Mouse (Mus musculus): ENCODE results near the gene Nrf1. TPM values are rescaled to one million over a fixed set of nuclear protein-coding genes. Genes with fewer than 3 reads are reported as not detected.

The Nrf1 gene
- total RNA-seq, 2 experiments from 2014 or later = 22.9 to 24.1 TPM

DNA sequence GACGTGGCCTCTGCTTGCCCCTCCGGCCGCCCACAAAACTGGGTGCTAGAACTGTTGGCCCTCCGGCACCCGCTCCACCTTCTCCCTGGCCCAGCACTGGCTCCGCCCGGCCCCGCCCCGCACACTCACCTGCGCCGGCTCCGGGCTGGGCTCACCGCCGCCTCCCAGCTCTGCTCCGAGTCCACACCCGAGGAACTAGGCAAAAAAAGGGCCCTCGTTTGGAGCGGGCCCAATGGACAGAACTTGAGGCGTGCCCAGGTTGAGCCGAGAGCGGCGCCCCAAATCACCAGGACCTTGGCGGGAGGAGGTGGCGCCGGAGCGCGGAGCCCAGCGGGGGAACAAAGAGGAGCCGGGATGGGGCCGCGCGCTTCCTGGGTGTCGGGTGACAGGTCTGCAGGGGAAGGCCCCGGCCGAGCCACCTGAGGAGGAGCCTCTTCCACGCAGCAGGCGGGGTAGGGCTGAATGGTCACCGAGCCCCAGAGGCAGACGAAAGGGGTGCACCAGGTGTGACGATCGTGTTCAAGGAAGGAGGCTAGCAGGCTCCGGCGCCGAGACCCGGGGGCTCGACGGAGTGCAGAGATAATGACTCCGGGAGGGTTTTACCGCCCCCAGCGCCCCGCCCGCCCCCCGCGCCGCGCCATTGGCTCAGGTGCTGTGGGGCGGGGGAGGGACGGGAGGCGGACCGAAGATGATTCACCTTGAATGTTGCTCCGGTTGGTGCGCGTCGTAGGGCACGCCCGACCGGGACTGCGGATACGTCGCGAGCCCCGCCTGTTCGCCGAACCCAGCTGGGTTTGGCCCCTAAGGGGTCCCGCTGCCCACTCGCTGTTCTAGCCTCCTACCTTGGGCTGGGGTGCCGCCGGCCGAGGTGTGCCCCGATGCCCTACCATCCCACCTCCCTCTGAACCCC, 126.0 kb downstream of the Nrf1 start:
- DNase-seq (ENCODE audit: low spot score in 2 of 2) = no peak

DNA sequence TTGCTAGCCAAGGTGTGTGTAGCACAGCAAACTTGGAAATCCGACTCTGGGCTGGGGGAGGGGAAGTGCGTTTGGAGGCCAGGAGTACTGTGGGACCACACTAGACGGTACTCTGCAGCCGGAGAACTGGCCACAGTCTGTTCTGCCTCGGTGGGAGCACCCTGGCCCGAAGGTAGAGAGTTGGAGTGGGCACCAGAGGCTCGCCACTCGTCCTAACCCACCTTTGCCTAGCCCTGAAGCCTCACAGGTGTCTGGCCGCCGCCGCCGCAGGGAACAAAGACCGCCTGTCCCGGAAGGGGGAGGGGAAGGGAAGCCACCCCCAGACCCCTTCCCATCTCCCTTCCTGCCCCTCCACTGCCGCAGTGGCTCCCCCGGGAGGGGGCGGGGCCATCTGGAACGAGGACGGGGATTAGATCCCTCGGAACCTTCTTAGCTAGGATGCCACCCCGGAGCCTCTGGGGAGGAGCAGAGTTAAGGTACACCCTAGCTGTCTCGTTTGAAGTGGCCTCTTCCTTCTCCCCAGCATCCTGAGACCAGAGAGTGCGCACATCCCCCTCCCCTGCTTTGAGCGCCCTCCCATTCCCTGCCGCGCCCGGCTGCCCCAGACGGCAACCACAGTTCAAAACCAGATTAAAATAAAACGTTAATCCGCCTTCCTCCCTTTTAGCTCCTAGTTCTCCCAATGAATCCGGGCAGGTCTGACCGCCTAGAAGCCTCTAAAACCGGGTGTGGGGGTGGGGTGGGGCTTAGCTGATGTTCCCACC, 126.9 kb downstream of the Nrf1 start:
- no peak for DNase-seq (ENCODE audit: low spot score in 2 of 2)

DNA sequence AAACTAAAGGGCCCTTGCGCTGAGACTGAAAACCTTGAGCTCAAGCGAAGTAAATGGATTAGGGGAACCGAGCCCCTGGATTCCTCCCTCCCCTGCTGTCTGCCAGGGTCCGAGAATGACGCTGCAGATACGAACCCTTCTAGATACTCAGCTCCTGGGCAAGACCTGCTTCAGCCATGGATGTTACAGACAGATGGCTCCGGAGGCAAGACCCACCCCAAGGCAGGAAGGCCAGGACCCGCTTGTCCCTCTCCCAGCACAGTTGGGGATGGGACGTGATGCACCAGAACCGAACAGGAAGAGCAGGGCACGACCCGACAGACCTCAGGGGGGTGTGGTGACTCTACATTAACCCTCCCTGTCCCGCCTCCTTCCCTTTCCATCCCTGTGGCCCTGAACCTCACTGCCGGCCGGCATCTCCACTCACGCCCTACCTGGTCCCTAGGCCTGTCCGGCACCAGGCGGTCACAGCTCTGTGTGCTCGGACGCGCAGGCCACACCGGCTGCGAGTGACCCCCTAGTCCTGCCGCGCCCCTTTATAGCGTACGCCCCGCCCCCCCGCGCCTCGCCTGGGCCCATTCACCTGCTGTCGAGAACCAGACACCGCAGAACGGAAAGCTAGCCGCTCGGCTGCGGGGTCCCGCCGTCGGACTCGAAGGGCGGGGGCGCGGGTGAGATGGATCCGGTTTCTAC, 127.6 kb downstream of the Nrf1 start:
- DNase-seq (ENCODE audit: low spot score in 2 of 2) = no peak

DNA sequence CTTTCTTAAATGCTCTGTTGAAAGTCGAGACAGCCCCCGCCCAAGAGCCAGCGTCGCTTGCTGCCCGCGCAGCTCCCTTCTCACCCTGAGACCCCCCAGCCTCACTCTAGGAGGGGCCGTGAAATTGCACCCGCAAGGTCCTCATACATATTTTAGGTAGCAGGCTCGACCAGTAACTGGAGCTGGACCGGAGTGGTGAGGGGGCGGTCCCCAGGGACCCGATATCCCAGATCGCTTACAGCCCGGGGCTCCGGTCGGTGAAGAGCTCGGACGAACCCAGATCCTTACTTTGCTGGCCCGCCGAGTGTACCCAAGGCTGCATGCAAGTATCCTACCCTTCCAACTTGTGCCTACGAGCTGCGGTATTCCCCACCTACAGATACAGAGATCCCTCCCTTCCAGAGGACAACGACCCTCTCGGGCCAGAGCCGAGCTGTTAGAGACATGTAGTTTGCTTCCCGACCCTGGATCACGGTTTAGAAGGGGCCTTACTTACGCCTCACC, 128.2 kb downstream of the Nrf1 start:
- DNase-seq (ENCODE audit: low spot score in 2 of 2) = no peak

DNA sequence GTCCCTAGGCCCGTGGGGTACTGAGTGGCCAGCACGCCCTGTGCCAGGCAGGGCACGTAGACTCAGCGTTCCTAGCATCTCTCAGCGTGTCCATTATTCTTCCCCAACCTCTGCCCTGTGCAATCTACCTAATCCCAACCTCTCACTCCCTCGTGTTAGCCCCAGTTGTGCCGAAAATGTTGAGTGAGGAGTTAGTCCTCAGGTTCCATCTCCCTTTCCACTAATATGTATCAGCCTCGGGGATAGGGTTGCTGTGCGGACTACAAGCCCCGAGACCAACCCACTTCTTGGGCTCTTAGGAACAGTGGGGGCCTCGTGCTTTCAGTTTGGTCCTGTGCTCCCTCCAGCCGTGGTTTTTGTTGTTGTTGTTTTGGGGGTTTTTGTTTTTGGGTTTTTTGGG, 128.7 kb downstream of the Nrf1 start:
- no peak for DNase-seq (ENCODE audit: low spot score in 2 of 2)

DNA sequence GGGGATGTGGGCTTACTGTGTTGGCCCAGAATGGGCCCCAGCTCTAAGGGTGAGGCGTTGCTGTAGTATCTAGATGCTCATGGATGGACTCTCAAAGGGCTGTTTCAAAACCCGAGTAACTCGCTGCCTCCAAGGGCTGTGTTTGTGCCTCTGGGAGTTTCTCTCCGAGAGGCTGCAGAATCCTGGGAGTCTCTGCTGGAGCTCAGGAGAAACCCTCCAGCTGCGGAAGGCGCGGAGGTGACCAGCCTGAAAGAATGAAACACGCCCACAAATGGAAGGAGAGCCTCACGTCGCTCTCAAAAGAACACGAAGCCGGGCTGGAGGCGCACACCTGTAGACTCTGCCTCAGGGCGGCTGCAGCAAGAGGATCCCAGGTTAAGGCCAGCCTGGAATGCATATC, 129.5 kb downstream of the Nrf1 start:
- no peak for DNase-seq (ENCODE audit: low spot score in 2 of 2)

DNA sequence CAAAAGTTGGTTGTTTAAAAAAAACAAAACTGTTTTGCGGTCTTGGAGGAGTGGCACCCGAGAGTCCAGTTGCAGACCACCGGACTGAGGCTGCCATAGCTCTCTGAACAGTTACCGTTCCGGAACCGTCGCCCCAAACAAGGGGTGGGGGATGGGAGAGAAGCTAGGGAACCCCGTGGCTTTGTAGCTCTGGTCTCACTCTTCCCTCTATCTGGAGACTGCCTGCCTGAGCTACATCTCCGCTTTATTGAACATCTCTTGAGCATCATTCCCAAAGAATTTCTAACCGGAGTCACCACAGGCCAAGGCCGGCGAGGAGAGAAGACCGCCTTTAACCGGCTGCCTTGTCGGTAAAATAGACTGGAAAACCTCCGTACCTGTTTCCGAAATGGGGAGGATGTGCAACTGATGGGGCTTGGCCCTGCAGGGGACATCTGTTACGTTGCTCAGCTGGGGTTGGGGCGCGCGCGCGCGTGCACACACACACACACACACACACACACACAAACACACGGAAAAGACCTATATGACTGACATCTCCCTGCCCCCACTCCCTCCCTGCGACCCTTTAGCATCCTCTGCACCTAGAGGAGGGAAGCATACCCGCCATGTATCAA, 130.3 kb downstream of the Nrf1 start:
- DNase-seq (ENCODE audit: low spot score in 2 of 2) = no peak

DNA sequence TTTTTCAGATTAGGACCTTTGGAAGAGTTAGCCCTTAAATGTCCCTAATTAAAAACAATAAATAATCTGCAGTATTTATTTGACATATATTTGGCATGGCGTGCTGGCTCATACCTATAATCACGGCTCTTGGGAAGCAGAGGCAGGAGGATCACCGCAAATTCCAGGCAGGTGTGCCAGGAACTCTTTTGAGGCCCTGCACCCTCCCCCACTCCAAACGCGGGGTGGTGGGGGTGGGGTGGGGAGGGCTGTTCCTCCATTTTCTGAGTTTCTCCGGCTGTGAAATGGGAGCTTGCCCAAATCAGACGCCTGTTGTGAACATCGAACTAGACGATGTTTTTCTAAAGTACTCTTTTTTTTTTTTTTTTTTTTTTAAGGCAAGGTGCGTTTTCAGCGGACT, 131.3 kb downstream of the Nrf1 start:
- DNase-seq (ENCODE audit: low spot score in 2 of 2) = no peak

DNA sequence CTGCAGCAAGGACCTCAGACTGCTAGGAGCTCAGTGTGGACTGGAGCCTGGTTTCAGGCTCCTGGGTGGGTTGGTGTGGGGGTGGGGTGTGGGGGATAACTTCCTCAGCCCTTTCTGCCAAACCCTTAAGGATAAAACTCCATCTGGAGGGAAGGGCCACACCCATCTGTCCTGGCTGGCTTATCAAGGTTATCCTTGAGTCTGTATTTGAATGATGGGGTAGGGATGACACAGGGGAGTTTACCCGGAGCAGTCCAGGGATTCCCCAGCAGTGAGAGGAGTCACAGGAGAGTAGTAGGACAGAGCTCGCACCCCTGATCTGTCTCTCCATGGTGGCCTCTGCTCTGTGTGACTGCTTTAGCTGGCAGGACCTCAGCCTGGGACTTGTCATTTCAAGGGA, 132.5 kb downstream of the Nrf1 start:
- DNase-seq (ENCODE audit: low spot score in 2 of 2) = no peak

DNA sequence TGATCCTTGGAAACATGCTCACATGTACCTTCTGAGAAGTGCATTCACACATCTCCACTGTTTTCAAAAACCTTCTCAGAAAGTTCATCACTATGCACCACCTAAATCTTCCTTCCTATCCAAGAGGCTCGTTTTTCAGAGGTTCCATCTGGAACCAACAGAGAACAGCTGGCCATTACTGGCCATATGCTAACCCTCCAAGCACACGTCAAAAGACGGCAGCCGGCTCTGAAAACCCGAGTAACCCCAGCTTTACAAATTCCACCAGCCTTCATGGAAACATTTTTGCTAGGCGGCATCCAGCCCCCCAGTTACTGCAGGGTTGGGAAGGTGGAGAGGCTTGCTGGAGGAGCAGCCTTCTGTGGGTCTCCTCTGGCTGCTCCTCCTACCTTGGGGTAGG, 134.2 kb downstream of the Nrf1 start:
- DNase-seq (ENCODE audit: low spot score in 2 of 2) = no peak

DNA sequence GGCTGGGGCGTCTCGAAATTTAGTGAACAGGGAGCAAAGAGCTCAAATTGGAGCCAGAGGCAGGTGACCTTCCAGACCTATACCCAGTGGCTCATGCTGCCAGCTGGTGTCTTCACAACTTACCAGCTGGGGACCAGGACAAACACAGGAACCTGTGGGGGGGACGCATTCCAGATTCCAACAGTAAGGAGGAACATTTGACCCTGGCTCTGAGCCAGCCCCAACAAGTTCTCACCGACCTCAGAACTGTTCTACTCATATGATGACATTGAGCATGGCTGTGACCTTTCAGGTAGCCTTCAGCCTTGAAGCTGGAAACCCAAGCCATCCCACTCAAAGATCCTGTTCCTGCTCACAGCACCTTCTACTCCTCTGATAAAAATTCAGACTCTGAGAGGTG, 135.8 kb downstream of the Nrf1 start:
- no peak for DNase-seq (ENCODE audit: low spot score in 2 of 2)

DNA sequence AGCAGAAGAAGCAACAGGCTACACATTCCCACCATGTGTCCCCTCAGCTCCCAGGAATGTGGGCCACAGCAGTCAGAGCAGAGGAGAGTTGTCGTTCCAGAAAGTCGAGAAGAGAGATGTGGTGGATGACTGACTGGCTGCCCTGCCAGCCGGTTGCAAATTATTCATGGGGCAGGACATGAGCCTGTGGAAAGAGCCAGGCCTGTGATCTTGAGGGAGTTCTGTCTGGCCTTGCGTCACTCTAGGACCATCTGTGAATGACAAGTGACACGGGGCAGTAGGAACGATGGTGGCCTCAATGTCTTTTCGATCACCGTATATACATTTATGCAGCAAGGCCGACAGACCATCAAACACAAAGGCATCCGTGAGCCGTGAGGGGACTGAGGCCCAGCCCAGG, 147.9 kb downstream of the Nrf1 start:
- no peak for DNase-seq (ENCODE audit: low spot score in 2 of 2)

DNA sequence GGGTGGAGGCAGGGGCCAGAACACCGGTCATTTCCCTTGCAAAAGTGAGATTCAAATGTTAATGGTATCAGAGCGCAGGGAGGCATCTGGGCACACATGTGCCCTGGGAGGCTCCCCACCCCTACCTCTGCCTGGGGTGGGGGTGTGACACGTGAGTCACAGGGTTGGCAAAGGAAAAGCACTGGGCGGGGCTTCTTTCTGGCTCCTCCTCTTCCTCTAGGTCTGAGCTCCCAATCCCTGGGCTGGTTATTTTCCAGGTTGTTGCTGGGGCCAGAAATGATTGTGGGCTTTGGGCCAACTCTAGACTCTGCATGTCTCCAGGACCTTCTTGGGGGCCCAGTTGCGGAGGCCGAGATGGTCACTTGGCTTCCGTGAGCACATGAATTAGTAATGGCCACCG, 148.4 kb downstream of the Nrf1 start:
- DNase-seq (ENCODE audit: low spot score in 2 of 2) = no peak

Small RNA genes within 50 kb of the gene (microRNA-seq; reads per million reads assigned to microRNA genes)
- gene Mir182 (57.0 to 99.1 reads per million in 2 experiments), gene Mir183 (77.2 to 93.5 reads per million in 2 experiments), gene Mir96 (2.0 to 6.0 reads per million in 2 experiments)

Other genes with a start within 250 kb of the Nrf1 start
- gene Strip2, start 131.0 kb upstream of the Nrf1 start, total RNA-seq (2021) = 10 to 100 TPM; 22.5 to 28.8 TPM